Mouse (Mus musculus) neutrophil, adult 65 days (primary cell): ENCODE data around the gene Sorcs1. TPM values are rescaled to one million over a fixed set of nuclear protein-coding genes. Genes with fewer than 3 reads are reported as not detected.

Experiments
- total RNA-seq: library from RNA; stranded (reverse); gene quantifications from 2 replicates; pipeline ENCODE4 v1.2.4, GENCODE M21; 2023

Sorcs1 gene
- total RNA-seq: not detected in 2 replicates

DNA sequence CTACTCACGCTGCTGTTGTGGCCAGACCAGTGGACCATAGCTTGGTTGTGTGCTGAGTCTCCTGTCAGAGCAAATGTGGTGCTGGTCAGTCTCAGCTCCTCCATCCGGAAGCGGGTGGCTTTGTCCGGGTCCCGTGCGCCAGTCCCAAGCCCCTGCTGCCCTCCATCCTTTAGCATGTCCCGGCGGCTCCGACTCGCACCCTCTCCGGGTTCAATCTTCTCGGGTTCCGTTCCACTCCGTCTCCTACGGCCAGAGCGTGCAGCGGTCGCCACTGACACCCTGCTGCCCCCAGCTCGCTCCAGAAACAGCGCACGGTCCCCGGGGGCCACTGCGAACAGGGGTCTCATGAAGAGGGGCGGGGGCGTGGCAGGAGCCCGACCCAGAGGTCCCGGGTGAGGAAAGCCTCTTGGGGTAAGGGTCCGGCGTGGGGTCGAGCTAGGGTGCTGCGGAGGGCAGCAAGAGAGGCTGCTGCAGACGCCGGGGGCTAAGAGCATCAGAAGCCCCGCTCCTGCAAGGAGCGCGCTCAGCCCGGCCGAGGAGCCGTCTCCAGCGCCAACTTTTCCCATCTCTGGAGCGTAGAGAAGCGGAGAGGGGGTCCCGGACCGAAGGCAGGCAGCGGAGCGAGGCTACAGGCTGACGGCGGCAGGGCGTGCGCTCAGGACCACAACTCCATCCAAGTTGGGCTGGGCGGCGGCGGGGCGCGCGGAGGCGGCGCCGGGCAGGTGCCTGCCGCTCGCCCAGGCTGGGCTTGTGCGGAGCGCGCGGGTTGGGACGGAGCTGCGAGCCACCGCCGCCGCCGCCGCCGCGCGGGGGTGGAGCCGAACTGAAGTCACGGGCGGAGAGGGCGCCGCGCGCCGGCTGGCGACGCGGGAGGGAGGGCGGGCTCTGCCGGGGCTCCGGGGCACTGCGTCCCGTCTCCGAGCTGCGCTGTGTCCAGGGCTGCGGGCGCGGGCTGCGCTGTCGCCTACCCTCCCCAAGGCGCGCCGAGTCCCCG lies at the start of gene Sorcs1:
Gene Sorcs1 (minus strand): TSS at position 744 of the 994 bp plus-strand sequence.

